Mouse (Mus musculus): ENCODE results near the gene Taf12. TPM values are rescaled to one million over a fixed set of nuclear protein-coding genes. Genes with fewer than 3 reads are reported as not detected.

Taf12 gene
- polyA plus RNA-seq, 1 experiment from 2014 or later = 71.0 TPM

DNA sequence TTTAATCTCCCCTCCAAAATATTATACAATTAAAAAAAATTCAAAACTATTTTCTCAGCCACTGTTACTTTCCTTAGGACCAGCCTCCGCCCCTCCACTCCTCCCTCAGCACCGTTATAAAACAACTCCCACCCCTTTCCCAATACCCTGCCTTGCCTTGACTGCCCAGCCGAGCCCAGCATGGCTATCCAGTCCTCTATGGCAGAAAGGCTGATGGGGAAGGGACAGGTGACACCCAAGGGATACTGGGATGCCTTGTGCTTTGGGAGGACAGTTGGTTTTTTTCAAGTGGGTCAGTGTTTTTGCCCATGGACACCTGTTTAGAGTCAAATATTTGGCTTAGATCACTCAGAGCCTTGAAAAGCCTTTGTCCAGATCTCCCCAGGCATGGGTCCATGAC, 57.8 kb downstream of the Taf12 start:
- H3K27ac ChIP-seq = no peak overlapping the region
- H3K9me3 ChIP-seq = no peaks in the 10 kb centered on the region
- 87% methylated on average over 3 of the region's 3 CpGs for WGBS
- H3K36me3 ChIP-seq (replicated peaks) = peaks cover 68% of the 10 kb centered on the region
- peaks cover 24% of the 10 kb centered on the region for H3K4me1 ChIP-seq
- H3K4me3 ChIP-seq = no peak overlapping the region
- no peak for DNase-seq (ENCODE audit: extremely low spot score, low spot score)
- no peaks in the 10 kb centered on the region for H3K27me3 ChIP-seq (ENCODE audit: poor library complexity, severe bottlenecking)

DNA sequence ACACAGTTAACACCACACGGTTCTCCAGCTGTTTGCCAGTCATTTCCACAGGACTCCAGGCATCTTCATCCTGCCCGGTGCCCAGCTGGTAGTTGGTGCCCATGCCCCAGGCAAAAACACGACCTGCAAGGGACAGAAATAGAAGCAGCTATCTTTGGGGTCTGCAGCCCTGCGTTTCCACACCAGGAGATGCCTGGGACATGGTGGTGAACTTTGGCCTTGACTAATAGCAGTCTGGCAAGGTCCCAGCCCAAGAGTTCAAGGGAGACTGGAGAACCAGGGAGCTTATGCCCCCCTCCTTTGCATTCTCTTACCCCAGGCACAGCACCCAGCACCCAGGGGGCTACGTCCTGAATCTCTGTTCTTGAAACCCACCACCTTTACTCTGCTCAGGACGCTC, 58.7 kb downstream of the Taf12 start:
- Histone ChIP-seq H3K9me3 (no peaks in the 10 kb centered on the region), H3K36me3 (replicated peaks) (peaks cover 74% of the 10 kb centered on the region), H3K27me3 (ENCODE audit: poor library complexity, severe bottlenecking) (no peaks in the 10 kb centered on the region), H3K4me1 (peaks cover 24% of the 10 kb centered on the region), H3K27ac (no peak overlapping the region), H3K4me3 (no peak overlapping the region)
- WGBS = 86% methylated on average over 6 of the region's 6 CpGs
- no peak for DNase-seq (ENCODE audit: extremely low spot score, low spot score)

GRCm38 (mm10) chr4:132338943-132339342, 64.8 kb downstream of the Taf12 start:
- DNase-seq (ENCODE audit: extremely low spot score, low spot score) = no peak
- Histone ChIP-seq H3K4me3 (no peak overlapping the region), H3K9me3 (no peaks in the 10 kb centered on the region), H3K36me3 (replicated peaks) (peaks cover 93% of the 10 kb centered on the region), H3K27ac (no peak overlapping the region), H3K27me3 (ENCODE audit: poor library complexity, severe bottlenecking) (no peaks in the 10 kb centered on the region), H3K4me1 (peaks cover 16% of the 10 kb centered on the region)
- WGBS = 95% methylated on average over 13 of the region's 13 CpGs

- Histone ChIP-seq H3K27ac (no peak overlapping the region), H3K9me3 (no peaks in the 10 kb centered on the region), H3K4me3 (no peak overlapping the region), H3K4me1 (peaks cover 25% of the 10 kb centered on the region), H3K27me3 (ENCODE audit: poor library complexity, severe bottlenecking) (no peaks in the 10 kb centered on the region), H3K36me3 (replicated peaks) (peaks cover 67% of the 10 kb centered on the region)
- DNase-seq (ENCODE audit: extremely low spot score, low spot score) = no peak
- WGBS = 94% methylated on average over 3 of the region's 3 CpGs
These were observed 67.3 kb downstream of the Taf12 start for GRCm38 (mm10) chr4:132341451-132341850.

DNA sequence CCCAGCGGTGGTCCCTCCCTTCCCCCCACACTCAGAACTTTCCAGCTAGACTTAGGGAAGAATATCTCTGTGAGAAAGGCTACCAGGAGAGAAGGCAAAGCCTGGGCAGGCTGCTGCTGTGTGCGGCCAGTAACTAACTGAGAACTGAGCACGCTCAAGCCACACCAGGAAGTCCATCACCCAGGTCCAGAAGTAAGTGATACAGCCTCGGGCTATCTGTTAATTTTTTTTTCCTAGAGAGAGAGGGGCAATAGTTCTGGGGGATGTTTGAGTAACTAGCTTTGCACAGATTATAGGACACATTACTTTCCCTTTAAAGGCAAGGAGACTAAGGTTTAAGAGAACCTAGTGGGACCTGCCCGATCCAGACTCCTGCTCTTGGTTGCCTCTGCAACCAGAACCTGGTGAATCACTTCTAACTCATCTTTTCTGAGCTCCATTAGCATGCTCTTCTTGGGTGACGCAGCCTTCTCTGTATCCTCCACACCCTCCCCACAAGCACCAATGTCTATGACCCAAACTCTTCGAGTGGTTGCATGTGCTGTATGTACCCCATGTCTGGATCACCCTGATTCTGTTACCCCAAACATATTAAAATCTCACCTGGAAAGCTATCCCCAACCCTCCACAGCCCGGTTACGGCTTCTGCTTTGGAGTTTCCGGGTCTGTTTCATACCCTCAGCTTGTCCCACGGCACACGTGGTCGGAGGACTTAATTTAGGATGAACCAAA, 70.4 kb downstream of the Taf12 start:
- H3K4me3 ChIP-seq = peak overlapping the region; percentile 84
- H3K9me3 ChIP-seq = no peaks in the 10 kb centered on the region
- peak; percentile 46 for DNase-seq (ENCODE audit: extremely low spot score, low spot score)
- WGBS = 9% methylated on average over 13 of the region's 13 CpGs
- H3K4me1 ChIP-seq = peaks cover 30% of the 10 kb centered on the region
- H3K27ac ChIP-seq = peak overlapping the region; percentile 97
- peaks cover 38% of the 10 kb centered on the region for H3K36me3 ChIP-seq (replicated peaks)
- no peaks in the 10 kb centered on the region for H3K27me3 ChIP-seq (ENCODE audit: poor library complexity, severe bottlenecking)

Other genes starting within 250 kb of the Taf12 start
- not detected in 2 replicates for gene Gm10300, start 199.7 kb upstream of the Taf12 start, polyA plus RNA-seq (2016; fragmentation: Nextera tagmentation; extraction: Ambion mirVana)
- gene Epb41, start 199.1 kb upstream of the Taf12 start, polyA plus RNA-seq (2016; fragmentation: Nextera tagmentation; extraction: Ambion mirVana) = 115 and 123 TPM in 2 replicates
- gene Oprd1, start 129.9 kb upstream of the Taf12 start, polyA plus RNA-seq (2016; fragmentation: Nextera tagmentation; extraction: Ambion mirVana) = 0.11 TPM in 1 of 2 replicates, not detected in the other
- 142 and 151 TPM in 2 replicates for gene Ythdf2, start 62.1 kb upstream of the Taf12 start, polyA plus RNA-seq (2016; fragmentation: Nextera tagmentation; extraction: Ambion mirVana)
- 45.4 and 50.6 TPM in 2 replicates for gene Gmeb1, start 12.8 kb upstream of the Taf12 start, polyA plus RNA-seq (2016; fragmentation: Nextera tagmentation; extraction: Ambion mirVana)
- 0.97 and 1.2 TPM in 2 replicates for gene Rab42, start 29.0 kb downstream of the Taf12 start, polyA plus RNA-seq (2016; fragmentation: Nextera tagmentation; extraction: Ambion mirVana)
- 91.4 and 91.8 TPM in 2 replicates for gene Trnau1ap, start 55.2 kb downstream of the Taf12 start, polyA plus RNA-seq (2016; fragmentation: Nextera tagmentation; extraction: Ambion mirVana)
- 193 and 194 TPM in 2 replicates for gene Rcc1, start 79.2 kb downstream of the Taf12 start, polyA plus RNA-seq (2016; fragmentation: Nextera tagmentation; extraction: Ambion mirVana)
- 22.5 and 24.7 TPM in 2 replicates for gene Phactr4, start 148.1 kb downstream of the Taf12 start, polyA plus RNA-seq (2016; fragmentation: Nextera tagmentation; extraction: Ambion mirVana)
- gene Med18, start 189.5 kb downstream of the Taf12 start, polyA plus RNA-seq (2016; fragmentation: Nextera tagmentation; extraction: Ambion mirVana) = 39.8 and 41.8 TPM in 2 replicates
- gene Sesn2, start 236.1 kb downstream of the Taf12 start, polyA plus RNA-seq (2016; fragmentation: Nextera tagmentation; extraction: Ambion mirVana) = 12.0 and 13.5 TPM in 2 replicates